Mouse (Mus musculus): ENCODE measurements around the gene Cldn6.

- TF ChIP-seq POLR2A (IDR thresholded peaks at IDR 0.05; ENCODE audit: low read depth, low read length): no peak
- no peak for TF ChIP-seq CTCF (conservative IDR thresholded peaks at IDR 0.05; ENCODE audit: insufficient read depth, insufficient read length, low read depth, low read length)
These were observed 38.0 kb downstream of the Cldn6 start for GRCm38 (mm10) chr17:23717003-23717402.
